Mouse (Mus musculus): ENCODE measurements at regions not wholly inside any gene's neighbourhood (a gene's known extent, or its start where the extent isn't known, plus 50 kb on each side); places are given as distances from the start of the nearest gene placed in this dataset.

GRCm38 (mm10) chr6:139391307-139391706 is 110.5 kb downstream of the Rergl start:
- DNase-seq, result peak; percentile 7

- no peak for DNase-seq
These were observed 150.8 kb downstream of the Rergl start for GRCm38 (mm10) chr6:139350939-139351338.

GRCm38 (mm10) chr6:139325226-139325625 is 176.6 kb downstream of the Rergl start:
- DNase-seq, result no peak

- DNase-seq, result no peak
These were observed 194.1 kb downstream of the Rergl start for GRCm38 (mm10) chr6:139307651-139308050.

DNA sequence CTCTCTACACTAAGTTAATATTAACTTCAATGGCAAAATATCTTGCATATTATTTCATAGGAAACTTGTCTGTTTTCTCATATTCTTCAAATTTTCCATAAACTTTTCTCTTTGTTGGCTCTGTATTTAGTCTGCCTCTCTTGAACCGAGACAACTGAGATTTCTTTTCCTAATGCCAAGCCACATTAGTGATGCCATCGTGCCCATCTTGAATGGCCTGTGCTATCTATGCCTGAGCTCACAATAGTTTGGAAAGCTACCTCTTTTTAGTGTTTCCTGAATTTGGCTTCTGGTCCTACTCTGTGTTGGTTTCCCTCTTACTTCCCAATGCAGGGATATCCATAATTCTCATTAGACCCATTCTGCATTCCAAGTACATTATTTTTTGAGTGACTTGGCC is 197.5 kb downstream of the Rergl start:
- no peak for DNase-seq

DNA sequence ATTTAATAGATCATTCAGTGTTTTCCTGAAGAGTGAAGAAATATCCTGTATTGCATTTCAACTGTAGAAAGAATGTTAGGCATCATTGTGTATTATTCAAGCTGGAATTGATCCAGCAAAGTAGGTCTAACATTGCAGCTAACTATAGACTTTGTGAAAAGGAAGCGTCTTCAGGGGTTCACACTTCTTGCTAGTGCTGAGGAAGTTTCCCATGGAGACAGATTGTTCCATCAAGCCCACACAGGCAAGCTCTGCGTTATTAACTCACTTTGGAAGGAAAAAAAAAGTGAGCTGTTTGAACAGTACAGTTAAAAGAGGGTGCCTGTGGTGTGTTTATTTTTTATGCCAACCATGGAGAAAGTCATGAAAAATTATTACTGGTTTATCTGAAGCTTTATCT is 206.1 kb downstream of the Rergl start:
- DNase-seq, result no peak

GRCm38 (mm10) chr6:139279093-139279492 is 222.7 kb downstream of the Rergl start:
- DNase-seq, result no peak

DNA sequence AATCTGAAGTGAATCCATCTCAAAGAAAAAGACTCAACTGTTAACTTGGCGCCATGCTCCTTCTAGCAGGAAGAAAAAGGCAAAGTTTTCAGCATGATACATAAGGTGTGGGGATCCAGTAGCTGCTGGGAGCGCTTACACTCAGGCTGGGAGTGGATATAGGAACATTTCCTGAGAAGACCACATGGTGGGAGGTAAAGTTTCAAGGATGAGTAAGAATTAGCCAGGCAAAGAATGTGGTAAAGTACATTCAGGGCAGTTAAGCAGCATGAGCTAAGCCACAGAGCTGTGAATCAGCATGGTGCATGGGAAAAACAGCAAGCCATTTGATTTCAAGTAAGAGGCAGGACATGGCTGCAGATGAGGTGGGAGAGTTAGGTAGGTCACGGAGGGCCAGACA is 226.3 kb downstream of the Rergl start:
- DNase-seq, result no peak

GRCm38 (mm10) chr6:139253704-139254103 is 248.1 kb downstream of the Rergl start:
- DNase-seq, result no peak

DNA sequence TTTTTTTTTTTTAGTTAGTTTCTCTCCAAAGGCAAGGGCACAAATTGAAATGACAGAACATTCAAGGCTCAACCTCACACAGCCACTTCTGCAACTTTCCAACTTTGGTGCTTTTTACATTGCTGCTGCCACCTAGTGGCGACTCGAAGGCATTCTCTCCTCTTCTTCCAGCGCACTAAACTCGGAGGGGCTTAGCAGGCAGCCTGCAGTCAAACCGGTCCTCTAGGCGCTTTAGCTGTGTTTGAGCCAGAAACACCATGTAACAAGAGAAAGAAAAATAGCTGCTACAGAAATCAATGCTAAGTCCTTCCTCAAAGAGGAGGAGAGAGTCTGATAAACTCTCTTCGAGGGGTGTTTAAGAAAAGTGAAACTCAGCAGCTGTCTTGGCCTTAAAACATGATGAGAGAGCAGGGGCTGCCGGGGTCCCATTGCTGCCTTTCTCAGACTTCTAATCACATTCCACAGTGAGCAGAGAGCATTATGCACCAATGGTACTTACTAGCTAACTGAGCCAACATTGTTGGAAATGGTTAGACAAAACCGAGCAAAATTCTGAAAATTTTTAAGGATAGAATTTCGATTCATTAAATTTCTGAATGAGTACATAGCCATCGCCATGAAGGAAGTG is 252.7 kb downstream of the Rergl start:
- DNase-seq, result peak; percentile 33

DNA sequence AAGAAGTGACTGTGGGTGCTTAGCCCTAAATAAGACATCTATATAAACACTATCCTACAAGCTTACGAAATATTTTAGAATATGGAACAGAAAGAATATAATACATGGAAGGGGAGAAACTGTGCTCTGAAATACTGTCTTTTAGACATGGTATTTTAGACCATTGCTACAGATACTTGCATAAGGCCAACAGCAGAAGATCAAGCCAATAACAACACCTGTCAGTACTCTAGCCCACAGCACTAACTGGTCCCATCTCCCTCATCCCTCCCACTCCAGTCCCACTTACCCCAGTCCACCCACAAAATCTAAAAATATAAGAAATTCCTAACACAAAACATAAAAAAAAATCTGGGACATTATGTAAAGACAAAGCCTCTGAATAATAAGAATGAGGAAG is 275.6 kb downstream of the Rergl start:
- DNase-seq, result no peak

DNA sequence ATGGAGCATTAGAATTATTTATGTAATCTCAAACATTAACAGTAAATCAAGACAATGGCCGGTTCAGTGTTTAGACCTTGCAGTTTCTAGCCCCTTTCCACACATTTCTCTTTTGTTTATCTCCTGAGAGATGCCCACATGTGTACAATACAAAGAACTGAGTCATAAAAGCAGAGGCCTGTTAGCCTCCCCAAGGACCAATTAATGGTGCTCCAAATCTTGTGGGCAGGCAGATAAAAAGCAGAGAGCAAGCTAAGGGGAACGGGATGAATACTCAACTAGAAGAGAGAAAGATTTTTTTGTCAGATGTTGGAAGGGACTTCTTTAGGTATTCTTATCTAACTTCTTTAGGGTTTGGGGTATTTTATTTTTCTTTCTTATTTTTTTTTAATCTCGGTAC is 287.3 kb downstream of the Rergl start:
- DNase-seq, result no peak

GRCm38 (mm10) chr6:139210256-139210655 is 291.5 kb downstream of the Rergl start:
- no peak for DNase-seq

DNA sequence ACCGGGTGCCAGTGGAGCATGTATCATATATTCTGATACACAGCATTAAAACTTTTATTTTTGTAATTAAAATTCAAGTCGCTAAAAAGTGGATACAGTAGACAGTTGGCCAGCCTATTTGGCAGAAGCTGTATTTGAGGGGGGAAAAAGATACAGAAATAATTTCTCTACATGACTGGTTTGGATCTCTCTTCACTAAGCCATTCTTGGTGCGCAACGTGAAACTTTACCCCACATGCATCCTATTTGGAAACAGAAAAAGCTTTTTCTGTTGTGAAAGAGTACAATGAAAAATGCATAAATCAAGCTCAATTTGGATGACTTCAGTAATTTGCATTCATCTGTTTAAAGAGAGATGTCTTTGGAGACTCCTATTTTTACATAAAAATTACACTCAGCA is 303.2 kb downstream of the Rergl start:
- DNase-seq, result no peak

GRCm38 (mm10) chr6:139186431-139186830 is 315.3 kb downstream of the Rergl start:
- no peak for DNase-seq

DNA sequence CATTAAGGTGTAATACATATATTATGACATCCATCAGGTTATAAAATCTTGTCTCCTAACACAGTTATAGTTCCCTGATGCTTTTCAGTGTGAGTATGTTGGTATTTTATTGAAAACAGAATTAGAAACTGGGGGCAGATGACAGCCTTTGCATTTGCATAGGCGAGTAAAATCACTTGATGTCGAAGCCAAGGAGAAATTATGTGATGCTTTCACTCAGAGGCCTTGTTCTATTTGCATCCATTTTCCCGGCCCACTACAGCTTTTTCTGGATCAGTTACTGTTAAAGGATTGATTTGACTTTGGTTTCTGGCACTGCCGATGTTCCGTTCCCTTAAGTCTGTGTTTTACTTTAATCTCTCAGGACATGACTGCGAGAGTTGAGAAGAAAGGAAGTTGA is 341.4 kb downstream of the Rergl start:
- DNase-seq, result no peak

- DNase-seq, result no peak
These were observed 342.0 kb downstream of the Rergl start for GRCm38 (mm10) chr6:139159741-139160140.

GRCm38 (mm10) chr6:139154802-139155201 is 347.0 kb downstream of the Rergl start:
- no peak for DNase-seq

DNA sequence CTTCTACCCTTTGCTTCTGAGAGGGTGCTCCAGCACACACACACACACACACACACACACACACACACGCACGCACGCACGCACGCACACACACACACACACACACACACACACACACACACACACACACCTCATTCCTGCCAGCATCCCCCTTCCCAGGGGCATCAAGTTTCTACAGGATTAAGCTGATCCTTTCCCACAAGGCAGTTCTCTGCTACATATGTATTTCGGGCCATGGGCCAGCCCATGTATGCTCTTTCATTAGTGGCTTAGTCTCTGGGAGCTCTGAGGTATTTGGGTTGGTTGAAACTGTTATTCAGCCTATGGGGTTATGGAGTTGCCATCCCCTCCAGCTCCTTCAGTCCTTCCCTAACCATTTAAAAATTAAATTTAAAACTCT is 366.1 kb downstream of the Rergl start:
- DNase-seq, result no peak

GRCm38 (mm10) chr6:139132083-139132679 is 369.6 kb downstream of the Rergl start:
- DNase-seq, result no peak

GRCm38 (mm10) chr6:139108263-139108662 is 393.5 kb downstream of the Rergl start:
- DNase-seq, result no peak

DNA sequence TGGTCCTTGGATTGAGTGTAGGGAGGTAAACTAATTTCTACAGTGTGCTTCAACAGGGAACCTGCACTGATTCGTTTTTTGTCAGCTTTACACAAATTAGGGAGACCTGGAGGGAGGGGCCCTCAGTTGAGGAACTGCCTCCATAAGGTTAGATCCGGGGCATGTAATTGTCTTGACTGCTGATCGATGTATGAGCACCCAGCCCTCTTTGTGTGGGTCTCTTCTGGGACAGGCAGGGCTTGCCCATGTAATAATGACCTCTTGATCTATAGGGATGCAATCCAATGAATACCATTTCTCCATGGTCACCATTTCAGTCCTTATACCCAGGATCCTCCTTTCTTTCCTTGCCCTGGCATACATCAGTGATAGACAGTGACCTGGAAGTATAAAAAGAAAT is 398.4 kb downstream of the Rergl start:
- no peak for DNase-seq

GRCm38 (mm10) chr6:139099273-139099672 is 402.5 kb downstream of the Rergl start:
- DNase-seq, result no peak

GRCm38 (mm10) chr6:139075433-139075832 is 417.1 kb upstream of the Igbp1b start:
- no peak for DNase-seq

- DNase-seq, result no peak
These were observed 369.4 kb upstream of the Igbp1b start for GRCm38 (mm10) chr6:139027696-139028095.
